Mouse (Mus musculus) cortical plate, adult 2 months (tissue): Measurements from ENCODE around the gene Ints5.

Source experiments
- CTCF ChIP-seq: fragments of 200-500 bp; IDR thresholded peaks from 2 replicates; pipeline ENCODE4 v1.5.1; 2011; ENCODE audit warnings: mild to moderate bottlenecking, control low read depth, low read length; ENCODE audit not compliant: insufficient read depth; ENCODE audit errors: extremely low read depth
- POLR2A ChIP-seq: fragments of 200-500 bp; IDR thresholded peaks from 2 replicates; pipeline ENCODE4 v1.6.1; 2011; ENCODE audit warnings: mild to moderate bottlenecking, low read length, control low read depth; ENCODE audit not compliant: insufficient read depth; ENCODE audit errors: extremely low read depth

- no peak for TF ChIP-seq POLR2A
- no peak for TF ChIP-seq CTCF
Measured at GRCm38 (mm10) chr19:8944062-8944461, 51.3 kb downstream of the Ints5 start.
